Mouse (Mus musculus): ENCODE results near the gene Cmss1. TPM values are rescaled to one million over a fixed set of nuclear protein-coding genes. Genes with fewer than 3 reads are reported as not detected.

Cmss1 gene
- polyA plus RNA-seq, 1 experiment from 2014 or later, result 18.6 TPM

DNA sequence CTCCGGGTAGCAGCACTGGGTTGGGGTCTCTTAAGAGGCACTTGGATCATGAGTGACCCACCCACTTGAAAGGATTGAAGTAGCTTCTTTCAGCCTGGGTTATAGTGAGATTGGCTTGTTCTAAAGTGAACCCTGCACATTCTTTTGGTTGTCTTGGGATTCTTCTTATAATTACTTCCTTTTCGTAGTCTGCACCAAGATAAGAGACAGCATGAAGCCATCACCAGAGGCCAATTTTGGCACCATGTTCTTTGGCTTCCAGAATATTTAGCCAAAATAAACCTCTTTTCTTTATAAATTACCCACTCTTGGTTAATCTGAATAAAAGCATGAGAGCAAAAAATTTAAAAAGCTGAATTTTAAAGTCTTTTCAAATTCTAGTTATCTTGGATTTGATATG is 136.8 kb downstream of the Cmss1 start:
- ATAC-seq (ENCODE audit: low read depth), result no peak
- H3K9ac ChIP-seq (ENCODE audit: low read depth, low read length), result no peak overlapping the region
- H3K27me3 ChIP-seq (ENCODE audit: control insufficient read depth, insufficient read depth, low read depth, low read length), result no peaks in the 10 kb centered on the region
- H3K36me3 ChIP-seq (ENCODE audit: control insufficient read depth, insufficient read depth), result no peaks in the 10 kb centered on the region
- no peaks in the 10 kb centered on the region for H3K9me3 ChIP-seq (replicated peaks; ENCODE audit: control insufficient read depth, low read length)
- H3K27ac ChIP-seq (ENCODE audit: low read length), result no peak overlapping the region
- WGBS (ENCODE audit: insufficient replicate concordance), result 66% methylated on average over 2 of the region's 2 CpGs
- no peaks in the 10 kb centered on the region for H3K4me1 ChIP-seq (ENCODE audit: control insufficient read depth, low read depth, low read length)
- H3K4me3 ChIP-seq (ENCODE audit: low read depth, low read length), result no peak overlapping the region
- no peak overlapping the region for H3K4me2 ChIP-seq (ENCODE audit: low read depth, low read length)

GRCm38 (mm10) chr16:57469301-57469700 is 137.4 kb downstream of the Cmss1 start:
- H3K27me3 ChIP-seq (ENCODE audit: control insufficient read depth, insufficient read depth, low read depth, low read length), result no peaks in the 10 kb centered on the region
- no peak overlapping the region for H3K4me2 ChIP-seq (ENCODE audit: low read depth, low read length)
- H3K4me3 ChIP-seq (ENCODE audit: low read depth, low read length), result no peak overlapping the region
- H3K36me3 ChIP-seq (ENCODE audit: control insufficient read depth, insufficient read depth), result no peaks in the 10 kb centered on the region
- no peak overlapping the region for H3K27ac ChIP-seq (ENCODE audit: low read length)
- no peak for ATAC-seq (ENCODE audit: low read depth)
- WGBS (ENCODE audit: insufficient replicate concordance), result 51% methylated on average over 4 of the region's 4 CpGs
- H3K9ac ChIP-seq (ENCODE audit: low read depth, low read length), result no peak overlapping the region
- no peaks in the 10 kb centered on the region for H3K4me1 ChIP-seq (ENCODE audit: control insufficient read depth, low read depth, low read length)
- H3K9me3 ChIP-seq (replicated peaks; ENCODE audit: control insufficient read depth, low read length), result no peaks in the 10 kb centered on the region

DNA sequence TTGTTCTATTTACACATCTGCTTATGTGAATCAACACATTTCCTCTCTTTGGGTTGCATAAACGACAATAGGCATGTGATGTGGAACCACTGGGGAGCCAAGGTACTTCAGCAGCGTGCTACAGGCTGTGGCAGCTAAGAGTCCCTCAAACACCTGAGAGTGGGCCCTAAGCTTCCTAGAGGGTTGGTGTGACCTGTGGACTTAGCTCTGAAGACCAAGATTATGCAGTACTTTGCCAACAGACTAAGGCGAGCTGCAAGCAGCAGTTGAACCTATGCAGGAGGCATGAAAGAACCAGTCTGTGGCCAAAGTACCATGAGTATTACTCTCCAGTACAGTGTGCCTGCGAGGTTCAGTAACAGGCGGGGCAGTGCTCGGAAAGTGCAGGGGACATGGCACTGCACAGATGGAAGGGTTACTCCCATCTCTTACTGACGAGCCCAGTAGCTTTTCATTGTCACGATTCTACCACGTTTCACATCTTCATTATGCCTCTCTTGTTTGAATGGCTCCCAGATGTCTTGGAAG is 141.2 kb downstream of the Cmss1 start:
- Histone ChIP-seq H3K4me3 (ENCODE audit: low read depth, low read length) (no peak overlapping the region), H3K4me1 (ENCODE audit: control insufficient read depth, low read depth, low read length) (no peaks in the 10 kb centered on the region), H3K27ac (ENCODE audit: low read length) (no peak overlapping the region), H3K9me3 (replicated peaks; ENCODE audit: control insufficient read depth, low read length) (no peaks in the 10 kb centered on the region), H3K36me3 (ENCODE audit: control insufficient read depth, insufficient read depth) (no peaks in the 10 kb centered on the region), H3K9ac (ENCODE audit: low read depth, low read length) (no peak overlapping the region), H3K27me3 (ENCODE audit: control insufficient read depth, insufficient read depth, low read depth, low read length) (no peaks in the 10 kb centered on the region), H3K4me2 (ENCODE audit: low read depth, low read length) (no peak overlapping the region)
- 67% methylated on average over 9 of the region's 9 CpGs for WGBS (ENCODE audit: insufficient replicate concordance)
- no peak for ATAC-seq (ENCODE audit: low read depth)

- no peaks in the 10 kb centered on the region for H3K4me1 ChIP-seq (ENCODE audit: control insufficient read depth, low read depth, low read length)
- no peaks in the 10 kb centered on the region for H3K9me3 ChIP-seq (replicated peaks; ENCODE audit: control insufficient read depth, low read length)
- 60% methylated on average over 2 of the region's 2 CpGs for WGBS (ENCODE audit: insufficient replicate concordance)
- no peak overlapping the region for H3K4me3 ChIP-seq (ENCODE audit: low read depth, low read length)
- no peak for ATAC-seq (ENCODE audit: low read depth)
- no peak overlapping the region for H3K4me2 ChIP-seq (ENCODE audit: low read depth, low read length)
- no peaks in the 10 kb centered on the region for H3K36me3 ChIP-seq (ENCODE audit: control insufficient read depth, insufficient read depth)
- no peaks in the 10 kb centered on the region for H3K27me3 ChIP-seq (ENCODE audit: control insufficient read depth, insufficient read depth, low read depth, low read length)
- no peak overlapping the region for H3K27ac ChIP-seq (ENCODE audit: low read length)
- no peak overlapping the region for H3K9ac ChIP-seq (ENCODE audit: low read depth, low read length)
Measured at GRCm38 (mm10) chr16:57456003-57456402, 150.7 kb downstream of the Cmss1 start.

DNA sequence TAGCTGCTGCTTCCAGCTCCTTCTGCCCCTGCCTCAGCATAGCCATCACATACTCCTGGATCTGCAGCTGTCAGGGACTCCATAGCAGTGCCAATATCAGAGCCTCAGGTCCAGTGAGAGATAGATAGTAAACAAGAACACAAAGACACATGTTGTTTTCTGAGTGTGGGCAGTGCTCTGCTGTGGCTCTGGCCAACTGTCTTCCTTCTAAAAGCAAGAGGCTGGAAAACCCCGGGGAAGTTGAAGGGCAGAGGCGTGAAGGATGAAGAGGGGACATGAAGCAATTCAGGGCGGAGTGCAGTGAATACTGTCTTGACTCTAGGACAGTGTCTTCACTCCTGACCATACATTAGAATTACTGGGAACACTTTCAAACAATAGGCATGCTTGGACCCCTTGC is 151.1 kb downstream of the Cmss1 start:
- no peak overlapping the region for H3K4me3 ChIP-seq (ENCODE audit: low read depth, low read length)
- H3K9ac ChIP-seq (ENCODE audit: low read depth, low read length), result no peak overlapping the region
- H3K27ac ChIP-seq (ENCODE audit: low read length), result no peak overlapping the region
- 70% methylated on average over 3 of the region's 3 CpGs for WGBS (ENCODE audit: insufficient replicate concordance)
- no peak overlapping the region for H3K4me2 ChIP-seq (ENCODE audit: low read depth, low read length)
- no peaks in the 10 kb centered on the region for H3K4me1 ChIP-seq (ENCODE audit: control insufficient read depth, low read depth, low read length)
- no peaks in the 10 kb centered on the region for H3K36me3 ChIP-seq (ENCODE audit: control insufficient read depth, insufficient read depth)
- no peaks in the 10 kb centered on the region for H3K9me3 ChIP-seq (replicated peaks; ENCODE audit: control insufficient read depth, low read length)
- ATAC-seq (ENCODE audit: low read depth), result no peak
- no peaks in the 10 kb centered on the region for H3K27me3 ChIP-seq (ENCODE audit: control insufficient read depth, insufficient read depth, low read depth, low read length)

DNA sequence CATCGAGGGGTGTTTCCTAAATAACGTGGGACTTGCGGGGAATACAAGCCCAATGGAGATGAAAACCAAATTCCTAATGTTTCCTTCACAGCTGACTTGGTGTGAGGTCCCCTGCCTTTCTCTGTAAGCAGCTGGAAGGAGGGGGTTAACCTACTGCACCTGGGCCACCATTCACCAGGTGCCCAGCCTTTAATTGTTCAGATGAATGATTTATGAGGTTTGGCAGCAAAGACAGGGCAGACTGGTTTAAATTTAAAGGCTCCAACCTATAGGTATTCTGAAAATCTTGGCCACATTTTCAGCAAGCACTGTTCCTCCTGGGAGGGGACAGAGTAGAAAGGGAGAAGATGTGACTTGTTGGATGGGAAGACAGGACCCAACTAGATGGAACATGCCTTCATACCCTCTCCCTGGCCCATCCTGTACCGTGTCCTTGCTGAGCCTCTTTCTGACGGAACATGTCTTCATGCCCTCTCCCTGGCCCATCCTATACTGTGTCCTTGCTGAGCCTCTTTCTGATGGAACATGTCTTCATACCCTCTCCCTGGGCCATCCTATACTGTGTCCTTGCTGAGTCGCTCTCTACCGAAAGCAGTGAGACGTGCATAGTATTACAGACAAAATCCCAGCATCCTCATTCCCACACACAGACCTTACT is 152.4 kb downstream of the Cmss1 start:
- no peak overlapping the region for H3K4me3 ChIP-seq (ENCODE audit: low read depth, low read length)
- no peak overlapping the region for H3K4me2 ChIP-seq (ENCODE audit: low read depth, low read length)
- H3K4me1 ChIP-seq (ENCODE audit: control insufficient read depth, low read depth, low read length), result no peaks in the 10 kb centered on the region
- no peak overlapping the region for H3K27ac ChIP-seq (ENCODE audit: low read length)
- 76% methylated on average over 8 of the region's 8 CpGs for WGBS (ENCODE audit: insufficient replicate concordance)
- no peak for ATAC-seq (ENCODE audit: low read depth)
- H3K9me3 ChIP-seq (replicated peaks; ENCODE audit: control insufficient read depth, low read length), result no peaks in the 10 kb centered on the region
- no peak overlapping the region for H3K9ac ChIP-seq (ENCODE audit: low read depth, low read length)
- no peaks in the 10 kb centered on the region for H3K27me3 ChIP-seq (ENCODE audit: control insufficient read depth, insufficient read depth, low read depth, low read length)
- no peaks in the 10 kb centered on the region for H3K36me3 ChIP-seq (ENCODE audit: control insufficient read depth, insufficient read depth)

GRCm38 (mm10) chr16:57453009-57453408 is 153.7 kb downstream of the Cmss1 start:
- 60% methylated on average over 7 of the region's 7 CpGs for WGBS (ENCODE audit: insufficient replicate concordance)

GRCm38 (mm10) chr16:57445096-57446094 is 161.3 kb downstream of the Cmss1 start:
- H3K4me1 ChIP-seq (ENCODE audit: control insufficient read depth, low read depth, low read length), result no peaks in the 10 kb centered on the region
- no peak overlapping the region for H3K9ac ChIP-seq (ENCODE audit: low read depth, low read length)
- no peaks in the 10 kb centered on the region for H3K9me3 ChIP-seq (replicated peaks; ENCODE audit: control insufficient read depth, low read length)
- no peak overlapping the region for H3K4me2 ChIP-seq (ENCODE audit: low read depth, low read length)
- no peak for ATAC-seq (ENCODE audit: low read depth)
- no peak overlapping the region for H3K27ac ChIP-seq (ENCODE audit: low read length)
- 61% methylated on average over 10 of the region's 10 CpGs for WGBS (ENCODE audit: insufficient replicate concordance)
- no peak overlapping the region for H3K4me3 ChIP-seq (ENCODE audit: low read depth, low read length)
- H3K36me3 ChIP-seq (ENCODE audit: control insufficient read depth, insufficient read depth), result no peaks in the 10 kb centered on the region
- H3K27me3 ChIP-seq (ENCODE audit: control insufficient read depth, insufficient read depth, low read depth, low read length), result no peaks in the 10 kb centered on the region

More at GRCm38 (mm10) chr16:57453009-57453408, 153.7 kb downstream of the Cmss1 start:
- no peaks in the 10 kb centered on the region for H3K4me1 ChIP-seq (ENCODE audit: control insufficient read depth, low read depth, low read length)
- no peaks in the 10 kb centered on the region for H3K9me3 ChIP-seq (replicated peaks; ENCODE audit: control insufficient read depth, low read length)
- no peaks in the 10 kb centered on the region for H3K27me3 ChIP-seq (ENCODE audit: control insufficient read depth, insufficient read depth, low read depth, low read length)
- ATAC-seq (ENCODE audit: low read depth), result no peak
- no peak overlapping the region for H3K9ac ChIP-seq (ENCODE audit: low read depth, low read length)
- no peak overlapping the region for H3K27ac ChIP-seq (ENCODE audit: low read length)
- no peak overlapping the region for H3K4me3 ChIP-seq (ENCODE audit: low read depth, low read length)
- H3K4me2 ChIP-seq (ENCODE audit: low read depth, low read length), result no peak overlapping the region
- H3K36me3 ChIP-seq (ENCODE audit: control insufficient read depth, insufficient read depth), result no peaks in the 10 kb centered on the region

All from liver, embryonic 16.5 days (tissue).